Mouse (Mus musculus) midbrain, embryonic 13.5 days (tissue): ENCODE results near the gene Aloxe3. TPM values are rescaled to one million over a fixed set of nuclear protein-coding genes. Genes with fewer than 3 reads are reported as not detected.
"Not testable (repeated sequence)": the region's sequence is repeated elsewhere in the genome, so short reads cannot be mapped to it uniquely, and the experiment has no call there.

Experiments used
- ATAC-seq: fragments of 200-750 bp; cut with Nextera tagmentation; 2 replicates; pipeline ENCODE4 v1.8.0; 2017; ENCODE audit warnings: mild to moderate bottlenecking, moderate TSS enrichment, moderate library complexity
- H3K27ac ChIP-seq: fragments of 300-500 bp; sonication (generic); 2 replicates; pipeline ENCODE4 v1.5.1; 2015; ENCODE audit warnings: inconsistent platforms, mild to moderate bottlenecking, moderate library complexity
- H3K27me3 ChIP-seq: fragments of 300-500 bp; sonication (generic); 2 replicates; pipeline ENCODE4 v1.6.1; 2015; ENCODE audit warnings: mild to moderate bottlenecking, inconsistent platforms
- H3K36me3 ChIP-seq: fragments of 300-500 bp; sonication (generic); 2 replicates; pipeline ENCODE4 v1.6.1; 2015; ENCODE audit warnings: mild to moderate bottlenecking, inconsistent platforms
- H3K4me1 ChIP-seq: fragments of 300-500 bp; sonication (generic); replicated peaks from 2 replicates; pipeline ENCODE4 v1.6.1; 2015; ENCODE audit warnings: inconsistent platforms
- H3K4me2 ChIP-seq: fragments of 300-500 bp; sonication (generic); replicated peaks from 2 replicates; pipeline ENCODE4 v1.6.1; 2015; ENCODE audit warnings: moderate library complexity, mild to moderate bottlenecking, inconsistent platforms
- H3K4me3 ChIP-seq: fragments of 300-500 bp; sonication (generic); replicated peaks from 2 replicates; pipeline ENCODE4 v1.5.1; 2015; ENCODE audit warnings: mild to moderate bottlenecking, inconsistent platforms
- H3K9ac ChIP-seq: fragments of 300-500 bp; sonication (generic); replicated peaks from 2 replicates; pipeline ENCODE4 v1.6.1; 2015; ENCODE audit warnings: mild to moderate bottlenecking, inconsistent platforms
- H3K9me3 ChIP-seq: fragments of 300-500 bp; sonication (generic); 2 replicates; pipeline ENCODE4 v1.6.1; 2016; ENCODE audit warnings: mild to moderate bottlenecking, inconsistent platforms
- WGBS: fragments of 180-500 bp; shearing (Covaris S2); methylation state at CpG from one replicate; pipeline ENCODE4 v1.1.7; 2015; 5-methylcytosine and 5-hydroxymethylcytosine counted together
- polyA plus RNA-seq: library from polyadenylated mRNA; unstranded; fragments of >200 nt; fragmentation: Nextera tagmentation; extraction: Ambion mirVana; gene quantifications from 2 replicates; pipeline ENCODE4 v1.2.1, GENCODE M21; 2015

Aloxe3 gene
- polyA plus RNA-seq, 1 experiment from 2014 or later = 0.39 TPM

GRCm38 (mm10) chr11:69088103-69088855 is 37.4 kb upstream of the Aloxe3 start, which contains the start of gene Vamp2:
TSS of gene Vamp2 (plus strand) at chr11:69088490.
- Histone ChIP-seq H3K9ac (peak within 1 kb of the TSS; percentile 97), H3K27me3 (no peaks in the 10 kb centered on the region), H3K36me3 (peaks cover 29% of the 10 kb centered on the region), H3K9me3 (no peaks in the 10 kb centered on the region), H3K4me2 (peak within 1 kb of the TSS; percentile 94), H3K4me1 (peaks cover 47% of the 10 kb centered on the region), H3K4me3 (peak within 1 kb of the TSS; percentile 97), H3K27ac (peak within 1 kb of the TSS; percentile 95)
- peak; percentile 84 for ATAC-seq
- WGBS = 1% methylated on average over 63 of the region's 67 CpGs

DNA sequence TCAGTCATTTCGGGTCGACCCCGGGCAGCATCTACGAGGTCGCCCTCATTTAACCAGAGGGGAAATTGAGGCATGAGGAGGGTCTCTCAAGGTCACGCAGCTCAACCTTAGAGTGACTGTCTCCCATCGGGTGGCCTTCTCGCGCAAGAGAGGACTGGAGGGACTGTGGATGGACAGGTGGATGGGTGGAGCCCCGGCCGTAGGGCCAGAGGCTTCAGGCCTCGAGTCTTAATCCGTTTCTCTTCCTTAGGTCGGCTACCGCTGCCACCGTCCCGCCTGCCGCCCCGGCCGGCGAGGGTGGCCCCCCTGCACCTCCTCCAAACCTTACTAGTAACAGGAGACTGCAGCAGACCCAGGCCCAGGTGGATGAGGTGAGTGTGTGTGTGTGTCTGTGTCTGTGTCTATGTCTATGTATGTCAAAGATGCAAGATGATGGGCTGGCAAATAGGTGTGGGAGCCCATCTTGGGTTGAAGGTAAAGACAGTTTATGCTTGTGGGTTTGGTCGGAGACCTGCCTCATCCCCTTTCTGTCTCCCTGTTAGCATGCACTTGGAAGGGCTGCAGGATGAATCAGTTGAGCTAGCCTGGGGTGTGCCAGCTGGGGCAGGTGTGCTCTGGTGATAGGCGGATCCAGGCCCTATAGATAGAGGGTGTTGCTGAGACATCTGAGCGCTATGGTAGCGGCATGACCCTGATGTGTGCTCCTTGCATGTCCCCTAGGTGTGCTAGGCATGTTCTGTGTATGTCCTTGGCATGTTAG is 36.7 kb upstream of the Aloxe3 start:
- peaks cover 29% of the 10 kb centered on the region for H3K36me3 ChIP-seq
- H3K27ac ChIP-seq = peak overlapping the region; percentile 95
- peak overlapping the region; percentile 97 for H3K9ac ChIP-seq
- ATAC-seq = peak; percentile 25; the same call in 1 of the 2 replicates
- H3K27me3 ChIP-seq = no peaks in the 10 kb centered on the region
- peak overlapping the region; percentile 97 for H3K4me3 ChIP-seq
- peaks cover 49% of the 10 kb centered on the region for H3K4me1 ChIP-seq
- WGBS = 10% methylated on average over 25 of the region's 25 CpGs
- H3K9me3 ChIP-seq = no peaks in the 10 kb centered on the region
- H3K4me2 ChIP-seq = peak overlapping the region; percentile 94

DNA sequence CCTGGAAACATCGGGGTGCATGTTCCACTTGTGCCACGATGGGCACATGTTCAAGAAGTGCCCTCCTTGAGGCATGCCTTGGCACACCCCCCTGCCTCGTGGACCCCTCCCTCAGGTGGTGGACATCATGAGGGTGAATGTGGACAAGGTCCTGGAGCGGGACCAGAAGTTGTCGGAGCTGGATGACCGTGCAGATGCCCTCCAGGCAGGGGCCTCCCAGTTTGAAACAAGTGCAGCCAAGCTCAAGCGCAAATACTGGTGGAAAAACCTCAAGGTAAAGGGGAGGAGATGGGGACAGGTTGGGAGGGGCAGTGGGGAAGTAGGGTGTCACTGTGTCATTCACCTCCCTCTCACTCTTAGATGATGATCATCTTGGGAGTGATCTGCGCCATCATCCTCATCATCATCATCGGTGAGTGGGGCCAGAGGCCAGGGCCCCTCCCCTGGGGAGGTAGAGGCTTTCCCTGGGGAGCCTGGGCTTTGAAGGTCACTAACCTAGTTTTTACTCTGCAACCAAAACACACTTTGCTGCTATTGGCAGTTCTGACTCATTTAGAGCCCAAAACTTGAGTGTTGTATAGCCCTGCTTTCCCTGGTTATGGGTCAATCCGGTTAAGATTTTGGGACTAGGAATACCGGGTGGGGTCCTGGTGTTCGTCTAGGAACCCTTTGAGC is 35.9 kb upstream of the Aloxe3 start:
- no peak for ATAC-seq

DNA sequence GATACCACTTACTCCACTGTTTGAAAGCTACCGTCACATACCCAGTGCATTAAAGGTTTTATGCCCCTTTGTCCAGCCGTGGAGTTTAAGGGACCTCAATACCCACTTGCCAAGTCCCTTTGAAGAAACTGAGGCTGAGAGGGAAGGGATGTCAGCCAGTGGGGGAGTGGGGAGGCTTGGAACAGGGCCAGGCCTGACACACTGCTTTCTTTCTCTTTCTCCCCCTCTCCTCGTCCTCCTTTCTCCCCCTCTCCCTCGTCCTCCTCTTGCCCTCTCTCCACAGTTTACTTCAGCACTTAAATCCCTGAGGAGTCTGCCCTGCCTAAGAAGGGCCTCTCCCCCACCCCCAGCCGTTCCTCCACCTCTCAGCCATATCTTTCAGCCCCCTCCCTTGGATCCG is 35.3 kb upstream of the Aloxe3 start:
- peaks cover 58% of the 10 kb centered on the region for H3K4me1 ChIP-seq
- H3K9ac ChIP-seq = peak overlapping the region; percentile 97; the same call in 1 of the 2 replicates
- H3K4me2 ChIP-seq = peak overlapping the region; percentile 94
- 68% methylated on average over 6 of the region's 6 CpGs for WGBS
- no peaks in the 10 kb centered on the region for H3K9me3 ChIP-seq
- H3K36me3 ChIP-seq = peaks cover 29% of the 10 kb centered on the region
- ATAC-seq = no peak
- 0 out of 2 replicates have a peak overlapping the region, but pooled peaks have one; percentile 97 for H3K4me3 ChIP-seq
- H3K27me3 ChIP-seq = no peaks in the 10 kb centered on the region
- H3K27ac ChIP-seq = no peak overlapping the region

More for the DNA sequence above, 35.9 kb upstream of the Aloxe3 start:
- Histone ChIP-seq H3K36me3 (peaks cover 29% of the 10 kb centered on the region), H3K27ac (no peak overlapping the region), H3K27me3 (no peaks in the 10 kb centered on the region), H3K9ac (peak overlapping the region; percentile 97), H3K4me1 (peaks cover 55% of the 10 kb centered on the region), H3K9me3 (no peaks in the 10 kb centered on the region), H3K4me2 (peak overlapping the region; percentile 94), H3K4me3 (peak overlapping the region; percentile 97)
- 88% methylated on average over 12 of the region's 12 CpGs for WGBS

GRCm38 (mm10) chr11:69091566-69092385 is 33.9 kb upstream of the Aloxe3 start:
- Histone ChIP-seq H3K36me3 (peaks cover 29% of the 10 kb centered on the region), H3K4me2 (no peak overlapping the region), H3K27me3 (no peaks in the 10 kb centered on the region), H3K4me3 (no peak overlapping the region), H3K9ac (no peak overlapping the region), H3K9me3 (no peaks in the 10 kb centered on the region), H3K27ac (no peak overlapping the region), H3K4me1 (peaks cover 71% of the 10 kb centered on the region)
- no peak for ATAC-seq
- WGBS = 69% methylated on average over 7 of the region's 7 CpGs

DNA sequence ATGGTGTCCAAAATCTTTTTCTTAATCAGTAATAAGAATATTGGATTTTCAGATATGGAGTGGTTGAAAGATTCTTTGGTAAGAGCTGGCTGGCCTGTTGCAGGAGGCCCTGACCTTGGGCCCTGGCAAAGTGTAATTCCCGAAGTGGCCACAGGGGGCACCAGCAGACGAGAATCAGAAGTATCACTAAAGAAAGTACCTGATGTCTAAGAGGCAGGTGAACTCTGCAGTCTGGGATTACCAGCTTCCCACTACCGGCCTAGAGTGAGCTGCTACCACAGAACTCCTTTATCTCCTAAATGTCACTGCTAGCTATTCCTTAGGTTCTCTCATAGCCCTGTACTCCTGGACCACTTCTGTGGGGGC is 33.3 kb upstream of the Aloxe3 start:
- Histone ChIP-seq H3K9me3 (no peaks in the 10 kb centered on the region), H3K4me2 (no peak overlapping the region), H3K27ac (no peak overlapping the region), H3K4me3 (no peak overlapping the region; the same call in 1 of the 2 replicates), H3K9ac (no peak overlapping the region), H3K36me3 (peaks cover 29% of the 10 kb centered on the region), H3K4me1 (peaks cover 72% of the 10 kb centered on the region), H3K27me3 (no peaks in the 10 kb centered on the region)
- ATAC-seq = no peak
- 6% methylated on average over 3 of the region's 3 CpGs for WGBS

DNA sequence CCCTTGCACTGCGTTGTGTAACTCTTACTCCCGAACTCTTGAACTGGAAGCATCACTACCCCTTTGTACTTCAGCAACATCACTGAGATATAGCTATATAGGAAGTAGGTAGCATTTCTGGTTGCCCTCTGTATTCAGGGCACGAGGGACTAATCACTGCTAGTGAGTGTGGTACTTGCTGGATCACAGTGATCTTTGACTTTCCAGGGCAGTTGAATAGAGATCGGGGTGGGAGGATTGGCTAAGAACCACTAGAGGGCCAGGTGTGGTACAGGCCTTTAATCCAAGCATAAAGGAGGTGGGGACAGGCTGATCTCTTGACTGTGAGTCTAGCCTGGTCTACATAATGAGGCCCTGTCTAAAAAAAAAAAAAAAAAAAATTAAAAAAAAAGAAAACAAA is 32.8 kb upstream of the Aloxe3 start:
- H3K27me3 ChIP-seq = no peaks in the 10 kb centered on the region

GRCm38 (mm10) chr11:69093856-69094255 is 31.8 kb upstream of the Aloxe3 start:
- WGBS = 92% methylated on average over 7 of the region's 7 CpGs
- H3K36me3 ChIP-seq = peaks cover 29% of the 10 kb centered on the region
- H3K9ac ChIP-seq, ATAC-seq, H3K4me2 ChIP-seq, H3K27me3 ChIP-seq, H3K4me3 ChIP-seq, H3K9me3 ChIP-seq: not testable (repeated sequence)
- peak overlapping the region; percentile 78; the same call in 1 of the 2 replicates for H3K27ac ChIP-seq
- peaks cover 79% of the 10 kb centered on the region for H3K4me1 ChIP-seq

More for the DNA sequence above, 32.8 kb upstream of the Aloxe3 start:
- Histone ChIP-seq H3K4me2 (no peak overlapping the region), H3K9me3 (no peaks in the 10 kb centered on the region), H3K27ac (no peak overlapping the region), H3K4me3 (no peak overlapping the region; the same call in 1 of the 2 replicates), H3K36me3 (peaks cover 29% of the 10 kb centered on the region), H3K9ac (no peak overlapping the region), H3K4me1 (peaks cover 72% of the 10 kb centered on the region)
- WGBS = 90% methylated on average over 4 of the region's 4 CpGs
- ATAC-seq = no peak

GRCm38 (mm10) chr11:69094697-69095429 is 30.8 kb upstream of the Aloxe3 start, which contains the start of gene Per1:
TSS of gene Per1 (plus strand) at chr11:69095217.
- Histone ChIP-seq H3K9me3 (no peaks in the 10 kb centered on the region), H3K4me2 (peak within 1 kb of the TSS; percentile 93), H3K36me3 (peaks cover 26% of the 10 kb centered on the region), H3K9ac (peak within 1 kb of the TSS; percentile 61), H3K27me3 (no peaks in the 10 kb centered on the region), H3K27ac (peak within 1 kb of the TSS; percentile 78), H3K4me1 (peaks cover 80% of the 10 kb centered on the region), H3K4me3 (peak within 1 kb of the TSS; percentile 47)
- under 1% methylated on average over 37 of the region's 37 CpGs for WGBS
- peak; percentile 93 for ATAC-seq

GRCm38 (mm10) chr11:69095511-69096231 is 30.0 kb upstream of the Aloxe3 start:
- Histone ChIP-seq H3K27ac (peak overlapping the region; percentile 69), H3K4me3 (peak overlapping the region; percentile 47), H3K36me3 (peaks cover 19% of the 10 kb centered on the region), H3K27me3 (no peaks in the 10 kb centered on the region), H3K9ac (peak overlapping the region; percentile 61), H3K4me2 (peak overlapping the region; percentile 93), H3K4me1 (peaks cover 80% of the 10 kb centered on the region), H3K9me3 (no peaks in the 10 kb centered on the region)
- ATAC-seq = no peak
- WGBS = 3% methylated on average over 27 of the region's 27 CpGs
